ENCODE assay signal across 7 mouse cellular contexts in genomic region chr4:118427768-118428451, GRCm38 (mm10). TPM values are rescaled to one million over a fixed set of nuclear protein-coding genes. Genes with fewer than 3 reads are reported as not detected.
DNase-seq lines count a peak whose midpoint lies in the region; ATAC-seq lines count a peak whose summit lies in the region.

Gene Elovl1, plus strand, starts transcription at chr4:118428093.

- H3K9ac ChIP-seq in intestine, embryonic 16.5 days (ENCODE audit: low read depth, low read length), result peak within 1 kb of the TSS; percentile 92

- H3K4me2 ChIP-seq in intestine, embryonic 16.5 days (ENCODE audit: low read depth, low read length), result peak within 1 kb of the TSS; percentile 83

- peak; percentile 96 for ATAC-seq in intestine, embryonic 16.5 days

- under 1% methylated on average over 16 of the region's 31 CpGs for WGBS in intestine, embryonic 16.5 days
- WGBS in midbrain, embryonic 10.5 days, result under 1% methylated on average over 15 of the region's 31 CpGs

- H3K4me3 ChIP-seq in intestine, embryonic 16.5 days (ENCODE audit: low read length), result peak within 1 kb of the TSS; percentile 72
- peak within 1 kb of the TSS; percentile 75 for H3K4me3 ChIP-seq in midbrain, embryonic 10.5 days

- no peaks in the 10 kb centered on the region for H3K27me3 ChIP-seq in intestine, embryonic 16.5 days (replicated peaks; ENCODE audit: control insufficient read depth, insufficient read depth, low read length)
- H3K27me3 ChIP-seq in midbrain, embryonic 10.5 days (ENCODE audit: low read depth, poor library complexity, severe bottlenecking), result no peaks in the 10 kb centered on the region

- H3K4me1 ChIP-seq in intestine, embryonic 16.5 days (ENCODE audit: control insufficient read depth, insufficient read depth, low read length), result peaks cover 26% of the 10 kb centered on the region
- peaks cover 39% of the 10 kb centered on the region for H3K4me1 ChIP-seq in midbrain, embryonic 10.5 days

- peak; percentile 97 for DNase-seq in adrenal gland, adult 2 months
- peak; percentile 77 for DNase-seq in embryo, embryonic 11.5 days (ENCODE audit: low read depth, low spot score)
- DNase-seq in gastrocnemius, postnatal 4 days (ENCODE audit: low spot score in 2 of 2), result peak; percentile 91 to 94
- peak; percentile 66 to 70 for DNase-seq in left cerebral cortex, postnatal 36 days (ENCODE audit: low spot score in 2 of 2)
- peak; percentile 93 for DNase-seq in midbrain, embryonic 10.5 days (ENCODE audit: low spot score)
- peak; percentile 73 for DNase-seq in right cerebral cortex, postnatal 4 days

- peaks cover 15% of the 10 kb centered on the region for H3K36me3 ChIP-seq in intestine, embryonic 16.5 days (ENCODE audit: control insufficient read depth, insufficient read depth, low read length)
- peaks cover 44% of the 10 kb centered on the region for H3K36me3 ChIP-seq in midbrain, embryonic 10.5 days

- no peaks in the 10 kb centered on the region for H3K9me3 ChIP-seq in intestine, embryonic 16.5 days (ENCODE audit: control insufficient read depth, low read length)
- H3K9me3 ChIP-seq in midbrain, embryonic 10.5 days (replicated peaks), result no peaks in the 10 kb centered on the region

- H3K27ac ChIP-seq in intestine, embryonic 16.5 days (ENCODE audit: low read length), result peak within 1 kb of the TSS; percentile 89
- H3K27ac ChIP-seq in midbrain, embryonic 10.5 days (replicated peaks), result peak within 1 kb of the TSS; percentile 91

- intact Hi-C loops in left cerebral cortex, postnatal 36 days (cut with DNase I), result no loop called here

RNA-seq across cellular contexts. Expression of gene Elovl1, which starts in this region (rescaled TPM):
- 100 to 1,000 TPM in 1 of 2 experiments, 10 to 100 TPM in 1; 81.0 to 123 TPM for total RNA-seq in adrenal gland, adult 2 months (2021)
- 158 and 228 TPM in 2 replicates for polyA plus RNA-seq in adrenal gland, adult 2 months (2012; rRNA removed)
- total RNA-seq in gastrocnemius, postnatal 4 days (2021), result 10 to 100 TPM; 39.1 to 39.6 TPM
- 253 and 273 TPM in 2 replicates for polyA plus RNA-seq in intestine, embryonic 16.5 days (2015; fragmentation: Nextera tagmentation; extraction: Ambion mirVana)
- total RNA-seq in left cerebral cortex, postnatal 36 days (2021), result 10 to 100 TPM; 21.9 to 24.3 TPM
- 45.3 and 47.0 TPM in 2 replicates for polyA plus RNA-seq in midbrain, embryonic 10.5 days (2016; fragmentation: Nextera tagmentation; extraction: Ambion mirVana)

Comparison
In these comparisons a context has a peak if more than half of its experiments do, and no peak if none do; other contexts are left out.
1. Peak in every context shown above with its lines: DNase-seq, ATAC-seq, H3K4me3 ChIP-seq and H3K27ac ChIP-seq.